Mouse (Mus musculus): ENCODE data around the gene Cdx2. TPM values are rescaled to one million over a fixed set of nuclear protein-coding genes. Genes with fewer than 3 reads are reported as not detected.

The Cdx2 gene
- not detected in 2 replicates for polyA plus RNA-seq (2016; fragmentation: Nextera tagmentation; extraction: Ambion mirVana)

DNA sequence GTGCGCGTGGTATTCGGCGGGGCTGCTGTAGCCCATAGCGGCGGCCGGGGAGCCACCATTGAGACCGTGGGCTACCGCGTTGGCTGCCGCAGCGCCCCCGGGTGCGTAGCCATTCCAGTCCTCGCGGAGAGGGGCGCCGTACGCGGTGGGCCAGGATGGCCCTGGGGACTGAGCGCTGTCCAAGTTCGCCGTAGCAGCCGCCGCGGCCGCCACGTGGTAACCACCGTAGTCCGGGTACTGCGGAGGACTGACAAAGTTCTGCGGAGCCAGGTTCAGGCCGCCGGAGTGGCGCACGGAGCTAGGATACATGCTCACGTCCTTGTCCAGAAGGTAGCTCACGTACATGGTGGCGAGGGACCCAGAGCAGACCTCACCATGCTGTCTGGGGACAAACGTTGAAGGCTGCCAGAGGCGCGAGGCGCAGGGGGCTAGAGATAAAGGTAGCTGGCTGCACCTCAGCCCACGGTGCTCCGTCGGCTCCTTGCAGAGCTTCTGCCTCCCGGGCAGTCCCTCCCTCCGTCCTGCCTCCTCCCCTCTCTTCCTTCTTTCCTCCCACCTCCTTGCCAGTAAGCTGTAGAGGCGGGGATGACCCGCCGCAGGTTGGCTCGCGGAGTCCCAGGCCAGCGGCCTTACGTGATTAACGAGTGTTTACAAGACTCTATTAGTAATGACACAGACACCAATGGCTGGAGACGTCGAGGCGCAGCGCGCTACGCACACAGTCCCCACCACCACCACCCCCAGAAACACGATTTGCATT lies at the start of gene Cdx2:
TSS of gene Cdx2 (minus strand) at position 633 of the 760 bp plus-strand sequence.
- Histone ChIP-seq H3K27me3 (replicated peaks) (peaks cover 99% of the 10 kb centered on the region), H3K27ac (ENCODE audit: poor library complexity, severe bottlenecking) (no peak within 1 kb of the TSS), H3K9ac (no peak within 1 kb of the TSS), H3K4me2 (peak within 1 kb of the TSS; percentile 42), H3K9me3 (replicated peaks) (no peaks in the 10 kb centered on the region), H3K36me3 (no peaks in the 10 kb centered on the region), H3K4me3 (peak within 1 kb of the TSS; percentile 19), H3K4me1 (replicated peaks) (peaks cover 12% of the 10 kb centered on the region)
- ATAC-seq (ENCODE audit: insufficient number of reproducible peaks, low FRiP score): no peak
- under 1% methylated on average over 63 of the region's 63 CpGs for WGBS

- Histone ChIP-seq H3K4me3 (no peak overlapping the region), H3K4me2 (no peak overlapping the region), H3K36me3 (no peaks in the 10 kb centered on the region), H3K27me3 (replicated peaks) (no peaks in the 10 kb centered on the region), H3K9me3 (replicated peaks) (no peaks in the 10 kb centered on the region), H3K9ac (no peak overlapping the region), H3K4me1 (replicated peaks) (no peaks in the 10 kb centered on the region), H3K27ac (ENCODE audit: poor library complexity, severe bottlenecking) (no peak overlapping the region)
- ATAC-seq (ENCODE audit: insufficient number of reproducible peaks, low FRiP score): no peak
- 84% methylated on average over 13 of the region's 13 CpGs for WGBS
Observed at GRCm38 (mm10) chr5:147356260-147357055, 49.4 kb upstream of the Cdx2 start.

- H3K36me3 ChIP-seq: no peaks in the 10 kb centered on the region
- WGBS: 47% methylated on average over 3 of the region's 3 CpGs
- ATAC-seq (ENCODE audit: insufficient number of reproducible peaks, low FRiP score): no peak
- no peaks in the 10 kb centered on the region for H3K9me3 ChIP-seq (replicated peaks)
- no peaks in the 10 kb centered on the region for H3K27me3 ChIP-seq (replicated peaks)
- H3K4me3 ChIP-seq: no peak overlapping the region
- no peaks in the 10 kb centered on the region for H3K4me1 ChIP-seq (replicated peaks)
- no peak overlapping the region for H3K4me2 ChIP-seq
- H3K9ac ChIP-seq: no peak overlapping the region
- no peak overlapping the region for H3K27ac ChIP-seq (ENCODE audit: poor library complexity, severe bottlenecking)
Observed at GRCm38 (mm10) chr5:147355788-147356187, 48.7 kb upstream of the Cdx2 start.

- Histone ChIP-seq H3K9ac (no peak overlapping the region), H3K27ac (ENCODE audit: poor library complexity, severe bottlenecking) (no peak overlapping the region), H3K27me3 (replicated peaks) (no peaks in the 10 kb centered on the region), H3K4me1 (replicated peaks) (no peaks in the 10 kb centered on the region), H3K4me3 (no peak overlapping the region), H3K36me3 (no peaks in the 10 kb centered on the region), H3K4me2 (no peak overlapping the region), H3K9me3 (replicated peaks) (no peaks in the 10 kb centered on the region)
- ATAC-seq (ENCODE audit: insufficient number of reproducible peaks, low FRiP score): no peak
- 69% methylated on average over 8 of the region's 8 CpGs for WGBS
Observed at GRCm38 (mm10) chr5:147354985-147355384, 47.9 kb upstream of the Cdx2 start.

DNA sequence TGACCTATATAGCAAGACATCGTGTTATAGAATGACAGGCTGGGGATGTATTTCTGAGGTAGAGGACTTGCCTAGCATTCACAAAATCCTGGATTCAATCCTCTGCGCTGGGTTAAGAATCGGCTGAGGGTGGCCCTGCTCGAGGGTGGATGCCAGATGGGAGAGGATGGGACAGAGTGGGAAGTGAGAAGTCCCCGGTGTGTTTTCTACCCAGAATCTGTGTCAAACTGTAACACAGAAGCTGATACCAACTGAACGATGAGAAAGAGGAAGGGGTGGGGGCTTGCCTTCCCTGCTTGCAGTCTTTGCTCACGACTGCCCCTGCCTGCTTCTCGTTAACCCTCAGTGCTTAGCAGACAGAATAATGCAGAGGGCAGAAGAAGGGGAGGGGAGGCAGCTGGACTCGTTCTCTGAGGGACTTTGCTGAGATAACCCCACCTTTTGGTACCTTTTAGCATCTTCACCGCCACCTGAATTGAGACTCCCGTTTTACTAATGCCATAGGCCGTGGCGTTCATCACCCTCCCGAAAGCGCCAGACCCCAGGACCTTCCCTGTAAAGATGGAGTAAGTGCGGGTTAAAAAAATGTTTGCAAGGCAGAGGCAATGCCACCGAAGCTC lies 47.2 kb upstream of the Cdx2 start:
- H3K4me2 ChIP-seq: no peak overlapping the region
- no peak for ATAC-seq (ENCODE audit: insufficient number of reproducible peaks, low FRiP score)
- no peaks in the 10 kb centered on the region for H3K27me3 ChIP-seq (replicated peaks)
- H3K36me3 ChIP-seq: no peaks in the 10 kb centered on the region
- H3K4me1 ChIP-seq (replicated peaks): no peaks in the 10 kb centered on the region
- no peak overlapping the region for H3K9ac ChIP-seq
- H3K9me3 ChIP-seq (replicated peaks): no peaks in the 10 kb centered on the region
- no peak overlapping the region for H3K27ac ChIP-seq (ENCODE audit: poor library complexity, severe bottlenecking)
- 59% methylated on average over 17 of the region's 17 CpGs for WGBS
- H3K4me3 ChIP-seq: no peak overlapping the region

- Histone ChIP-seq H3K4me3 (no peak overlapping the region), H3K27me3 (replicated peaks) (no peaks in the 10 kb centered on the region), H3K9me3 (replicated peaks) (no peaks in the 10 kb centered on the region), H3K4me2 (no peak overlapping the region), H3K9ac (no peak overlapping the region), H3K4me1 (replicated peaks) (no peaks in the 10 kb centered on the region), H3K27ac (ENCODE audit: poor library complexity, severe bottlenecking) (no peak overlapping the region), H3K36me3 (no peaks in the 10 kb centered on the region)
- WGBS: 86% methylated on average over 8 of the region's 8 CpGs
- ATAC-seq (ENCODE audit: insufficient number of reproducible peaks, low FRiP score): no peak
Observed at GRCm38 (mm10) chr5:147351931-147352330, 44.9 kb upstream of the Cdx2 start.

- H3K27ac ChIP-seq (ENCODE audit: poor library complexity, severe bottlenecking): no peak overlapping the region
- no peak overlapping the region for H3K9ac ChIP-seq
- no peak overlapping the region for H3K4me2 ChIP-seq
- WGBS: 78% methylated on average over 1 of the region's 1 CpGs
- H3K36me3 ChIP-seq: no peaks in the 10 kb centered on the region
- H3K4me3 ChIP-seq: no peak overlapping the region
- no peaks in the 10 kb centered on the region for H3K27me3 ChIP-seq (replicated peaks)
- H3K9me3 ChIP-seq (replicated peaks): no peaks in the 10 kb centered on the region
- no peaks in the 10 kb centered on the region for H3K4me1 ChIP-seq (replicated peaks)
- ATAC-seq (ENCODE audit: insufficient number of reproducible peaks, low FRiP score): no peak
Observed at GRCm38 (mm10) chr5:147345981-147346380, 38.9 kb upstream of the Cdx2 start.

- H3K27ac ChIP-seq (ENCODE audit: poor library complexity, severe bottlenecking): no peak overlapping the region
- no peaks in the 10 kb centered on the region for H3K4me1 ChIP-seq (replicated peaks)
- no peak overlapping the region for H3K4me2 ChIP-seq
- no peak overlapping the region for H3K4me3 ChIP-seq
- H3K27me3 ChIP-seq (replicated peaks): no peaks in the 10 kb centered on the region
- ATAC-seq (ENCODE audit: insufficient number of reproducible peaks, low FRiP score): no peak
- H3K9me3 ChIP-seq (replicated peaks): no peaks in the 10 kb centered on the region
- H3K36me3 ChIP-seq: no peaks in the 10 kb centered on the region
- no peak overlapping the region for H3K9ac ChIP-seq
- 81% methylated on average over 10 of the region's 10 CpGs for WGBS
Observed at GRCm38 (mm10) chr5:147343904-147344303, 36.8 kb upstream of the Cdx2 start.

- no peaks in the 10 kb centered on the region for H3K36me3 ChIP-seq
- H3K9me3 ChIP-seq (replicated peaks): no peaks in the 10 kb centered on the region
- no peaks in the 10 kb centered on the region for H3K4me1 ChIP-seq (replicated peaks)
- no peak overlapping the region for H3K4me3 ChIP-seq
- H3K9ac ChIP-seq: no peak overlapping the region
- no peaks in the 10 kb centered on the region for H3K27me3 ChIP-seq (replicated peaks)
- WGBS: 78% methylated on average over 6 of the region's 6 CpGs
- H3K4me2 ChIP-seq: no peak overlapping the region
- no peak overlapping the region for H3K27ac ChIP-seq (ENCODE audit: poor library complexity, severe bottlenecking)
- no peak for ATAC-seq (ENCODE audit: insufficient number of reproducible peaks, low FRiP score)
Observed at GRCm38 (mm10) chr5:147342901-147343300, 35.8 kb upstream of the Cdx2 start.

- no peaks in the 10 kb centered on the region for H3K9me3 ChIP-seq (replicated peaks)
- no peak overlapping the region for H3K4me2 ChIP-seq
- WGBS: 55% methylated on average over 13 of the region's 13 CpGs
- H3K4me1 ChIP-seq (replicated peaks): no peaks in the 10 kb centered on the region
- no peak overlapping the region for H3K9ac ChIP-seq
- no peaks in the 10 kb centered on the region for H3K36me3 ChIP-seq
- H3K4me3 ChIP-seq: no peak overlapping the region
- ATAC-seq (ENCODE audit: insufficient number of reproducible peaks, low FRiP score): no peak
- no peak overlapping the region for H3K27ac ChIP-seq (ENCODE audit: poor library complexity, severe bottlenecking)
- no peaks in the 10 kb centered on the region for H3K27me3 ChIP-seq (replicated peaks)
Observed at GRCm38 (mm10) chr5:147340741-147341414, 33.8 kb upstream of the Cdx2 start.

DNA sequence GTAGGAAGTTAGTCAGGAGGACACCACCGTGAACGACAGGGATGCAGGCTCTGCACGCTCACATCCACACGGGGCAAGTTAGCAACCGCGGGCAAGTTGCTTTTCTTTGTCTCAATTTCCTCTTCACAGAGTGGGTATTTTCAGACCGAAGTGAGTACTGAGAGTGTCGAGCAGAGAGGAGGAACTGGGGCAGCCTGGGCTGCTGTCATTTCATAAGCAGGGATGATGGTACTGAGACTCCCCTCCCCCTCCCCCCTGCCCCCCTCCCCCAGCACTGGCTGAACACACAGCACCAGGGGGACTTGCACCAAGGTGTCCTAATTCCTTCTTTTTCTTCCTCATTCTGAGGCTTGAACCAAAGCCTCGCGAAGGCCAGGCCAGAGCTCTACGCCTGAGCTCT lies 32.5 kb upstream of the Cdx2 start:
- no peaks in the 10 kb centered on the region for H3K9me3 ChIP-seq (replicated peaks)

More for the DNA sequence above, 32.5 kb upstream of the Cdx2 start:
- no peak overlapping the region for H3K4me2 ChIP-seq
- ATAC-seq (ENCODE audit: insufficient number of reproducible peaks, low FRiP score): no peak
- 75% methylated on average over 11 of the region's 11 CpGs for WGBS
- no peak overlapping the region for H3K9ac ChIP-seq
- no peaks in the 10 kb centered on the region for H3K27me3 ChIP-seq (replicated peaks)
- no peak overlapping the region for H3K27ac ChIP-seq (ENCODE audit: poor library complexity, severe bottlenecking)
- H3K4me1 ChIP-seq (replicated peaks): no peaks in the 10 kb centered on the region
- H3K36me3 ChIP-seq: no peaks in the 10 kb centered on the region
- no peak overlapping the region for H3K4me3 ChIP-seq

All from heart, embryonic 12.5 days (tissue).